Mouse (Mus musculus) midbrain, embryonic 14.5 days (tissue): ENCODE results near the gene Ehd1. TPM values are rescaled to one million over a fixed set of nuclear protein-coding genes. Genes with fewer than 3 reads are reported as not detected.
A peak's percentile ranks its signal among the peaks of the same experiment; 100 is the strongest.

Source experiments
- ATAC-seq: fragments of 200-750 bp; cut with Nextera tagmentation; 2 replicates; pipeline ENCODE4 v1.8.0; 2017; ENCODE audit warnings: moderate number of reproducible peaks, moderate library complexity; ENCODE audit not compliant: low FRiP score, low TSS enrichment
- DNase-seq: peaks from one replicate; pipeline ENCODE4 v3.0.0-alpha.2; 2015
- H3K27ac ChIP-seq: fragments of 300-500 bp; sonication (generic); replicated peaks from 2 replicates; pipeline ENCODE4 v1.5.1; 2014; ENCODE audit warnings: mild to moderate bottlenecking, low read depth, low read length, moderate library complexity
- H3K27me3 ChIP-seq: fragments of 300-500 bp; sonication (generic); 2 replicates; pipeline ENCODE4 v1.6.1; 2014; ENCODE audit warnings: low read length, control low read depth, mixed read lengths; ENCODE audit not compliant: control insufficient read depth, insufficient read depth
- H3K36me3 ChIP-seq: fragments of 300-500 bp; sonication (generic); 2 replicates; pipeline ENCODE4 v1.6.1; 2014; ENCODE audit warnings: low read length, control low read depth; ENCODE audit not compliant: control insufficient read depth, insufficient read depth
- H3K4me1 ChIP-seq: fragments of 300-500 bp; sonication (generic); 2 replicates; pipeline ENCODE4 v1.6.1; 2014; ENCODE audit warnings: mild to moderate bottlenecking, antibody characterized with exemption, low read length, control low read depth; ENCODE audit not compliant: control insufficient read depth, insufficient read depth
- H3K4me2 ChIP-seq: fragments of 300-500 bp; sonication (generic); 2 replicates; pipeline ENCODE4 v1.6.1; 2014; ENCODE audit warnings: mild to moderate bottlenecking, low read length, moderate library complexity
- H3K4me3 ChIP-seq: fragments of 300-500 bp; sonication (generic); replicated peaks from 2 replicates; pipeline ENCODE4 v1.5.1; 2014; ENCODE audit warnings: low read depth, low read length
- H3K9ac ChIP-seq: fragments of 300-500 bp; sonication (generic); replicated peaks from 2 replicates; pipeline ENCODE4 v1.6.1; 2014; ENCODE audit warnings: mild to moderate bottlenecking, low read length, moderate library complexity
- H3K9me3 ChIP-seq: fragments of 300-500 bp; sonication (generic); 2 replicates; pipeline ENCODE4 v1.6.1; 2016; ENCODE audit warnings: low read length, control low read depth, mixed read lengths; ENCODE audit not compliant: control insufficient read depth
- WGBS: fragments of 180-500 bp; shearing (Covaris S2); extraction: QIAGEN DNeasy Blood & Tissue Kit; methylation state at CpG from one replicate; pipeline ENCODE4 v1.1.7; 2014; 5-methylcytosine and 5-hydroxymethylcytosine counted together
- polyA plus RNA-seq: library from polyadenylated mRNA; unstranded; fragments of >200 nt; fragmentation: Nextera tagmentation; extraction: Ambion mirVana; gene quantifications from 2 replicates; pipeline ENCODE4 v1.2.1, GENCODE M21; 2014

The Ehd1 gene
- 75.0 and 80.1 TPM in 2 replicates for polyA plus RNA-seq

- peak; percentile 99 for DNase-seq
- peak within 1 kb of the TSS; percentile 83 for H3K4me2 ChIP-seq
- H3K9me3 ChIP-seq = no peaks in the 10 kb centered on the region
- under 1% methylated on average over 101 of the region's 106 CpGs for WGBS
- H3K4me1 ChIP-seq = peaks cover 31% of the 10 kb centered on the region
- peaks cover 24% of the 10 kb centered on the region for H3K36me3 ChIP-seq
- peak within 1 kb of the TSS; percentile 82 for H3K9ac ChIP-seq
- no peaks in the 10 kb centered on the region for H3K27me3 ChIP-seq
- ATAC-seq = peak; percentile 95
- H3K27ac ChIP-seq = peak within 1 kb of the TSS; percentile 78
- peak within 1 kb of the TSS; percentile 80 for H3K4me3 ChIP-seq
These were observed at the start of gene Ehd1 for GRCm38 (mm10) chr19:6276426-6277421. Gene Ehd1 (plus strand): TSS chr19:6276725.

- no peak for ATAC-seq
- Histone ChIP-seq H3K36me3 (peaks cover 56% of the 10 kb centered on the region), H3K4me2 (no peak overlapping the region), H3K4me3 (no peak overlapping the region), H3K4me1 (no peaks in the 10 kb centered on the region), H3K27ac (no peak overlapping the region), H3K9ac (no peak overlapping the region), H3K27me3 (no peaks in the 10 kb centered on the region), H3K9me3 (no peaks in the 10 kb centered on the region)
- DNase-seq = no peak
- 87% methylated on average over 14 of the region's 14 CpGs for WGBS
These were observed 49.8 kb upstream of the Ehd1 start for GRCm38 (mm10) chr19:6226763-6227162.

GRCm38 (mm10) chr19:6227864-6228263 lies 48.7 kb upstream of the Ehd1 start:
- no peak for DNase-seq
- WGBS = 79% methylated on average over 4 of the region's 4 CpGs
- no peak for ATAC-seq
- no peak overlapping the region for H3K4me3 ChIP-seq
- H3K4me2 ChIP-seq = no peak overlapping the region
- H3K27me3 ChIP-seq = no peaks in the 10 kb centered on the region
- no peaks in the 10 kb centered on the region for H3K4me1 ChIP-seq
- H3K9ac ChIP-seq = no peak overlapping the region
- H3K36me3 ChIP-seq = peaks cover 67% of the 10 kb centered on the region
- H3K9me3 ChIP-seq = no peaks in the 10 kb centered on the region
- no peak overlapping the region for H3K27ac ChIP-seq

GRCm38 (mm10) chr19:6230411-6230810 lies 46.1 kb upstream of the Ehd1 start:
- H3K4me2 ChIP-seq = no peak overlapping the region
- peaks cover 79% of the 10 kb centered on the region for H3K36me3 ChIP-seq
- no peak overlapping the region for H3K4me3 ChIP-seq
- H3K9me3 ChIP-seq = no peaks in the 10 kb centered on the region
- 90% methylated on average over 4 of the region's 4 CpGs for WGBS
- H3K27ac ChIP-seq = no peak overlapping the region
- DNase-seq = no peak
- H3K4me1 ChIP-seq = peaks cover 11% of the 10 kb centered on the region
- H3K27me3 ChIP-seq = no peaks in the 10 kb centered on the region
- ATAC-seq = no peak
- no peak overlapping the region for H3K9ac ChIP-seq

GRCm38 (mm10) chr19:6231036-6231435 lies 45.5 kb upstream of the Ehd1 start:
- H3K36me3 ChIP-seq = peaks cover 79% of the 10 kb centered on the region
- ATAC-seq = no peak

GRCm38 (mm10) chr19:6233647-6234046 lies 42.9 kb upstream of the Ehd1 start:
- 86% methylated on average over 16 of the region's 16 CpGs for WGBS
- Histone ChIP-seq H3K36me3 (peaks cover 54% of the 10 kb centered on the region), H3K9me3 (no peaks in the 10 kb centered on the region), H3K27ac (no peak overlapping the region), H3K4me2 (no peak overlapping the region), H3K4me1 (peaks cover 16% of the 10 kb centered on the region), H3K9ac (no peak overlapping the region), H3K4me3 (no peak overlapping the region), H3K27me3 (no peaks in the 10 kb centered on the region)
- ATAC-seq = no peak
- DNase-seq = no peak

More at GRCm38 (mm10) chr19:6231036-6231435, 45.5 kb upstream of the Ehd1 start:
- Histone ChIP-seq H3K9ac (no peak overlapping the region), H3K4me2 (no peak overlapping the region), H3K27ac (no peak overlapping the region), H3K9me3 (no peaks in the 10 kb centered on the region), H3K4me3 (no peak overlapping the region), H3K4me1 (peaks cover 11% of the 10 kb centered on the region), H3K27me3 (no peaks in the 10 kb centered on the region)
- 85% methylated on average over 2 of the region's 2 CpGs for WGBS
- no peak for DNase-seq

- peaks cover 46% of the 10 kb centered on the region for H3K36me3 ChIP-seq
- H3K27me3 ChIP-seq = no peaks in the 10 kb centered on the region
- no peaks in the 10 kb centered on the region for H3K9me3 ChIP-seq
- H3K4me3 ChIP-seq = peak overlapping the region; percentile 91
- peak overlapping the region; percentile 88 for H3K9ac ChIP-seq
- no peak for DNase-seq
- peaks cover 16% of the 10 kb centered on the region for H3K4me1 ChIP-seq
- H3K27ac ChIP-seq = no peak overlapping the region
- H3K4me2 ChIP-seq = peak overlapping the region; percentile 97
- 66% methylated on average over 11 of the region's 11 CpGs for WGBS
- no peak for ATAC-seq
These were observed 42.0 kb upstream of the Ehd1 start for GRCm38 (mm10) chr19:6234337-6235083.

GRCm38 (mm10) chr19:6235084-6236052 lies 41.2 kb upstream of the Ehd1 start, which contains the start of gene Ppp2r5b:
Gene Ppp2r5b (minus strand): TSS chr19:6235872.
- H3K27me3 ChIP-seq = no peaks in the 10 kb centered on the region
- peaks cover 16% of the 10 kb centered on the region for H3K4me1 ChIP-seq
- H3K4me3 ChIP-seq = peak within 1 kb of the TSS; percentile 91
- 2% methylated on average over 48 of the region's 48 CpGs for WGBS
- no peaks in the 10 kb centered on the region for H3K9me3 ChIP-seq
- peak within 1 kb of the TSS; percentile 97 for H3K4me2 ChIP-seq
- peaks cover 37% of the 10 kb centered on the region for H3K36me3 ChIP-seq
- peak within 1 kb of the TSS; percentile 91 for H3K27ac ChIP-seq
- H3K9ac ChIP-seq = peak within 1 kb of the TSS; percentile 88
- ATAC-seq = peak; percentile 90
- peak; percentile 97 for DNase-seq
